Mouse (Mus musculus): Measurements from ENCODE around the gene Gpa33. TPM values are rescaled to one million over a fixed set of nuclear protein-coding genes. Genes with fewer than 3 reads are reported as not detected.

Gene Gpa33
- polyA plus RNA-seq, 1 experiment from 2014 or later = 0.40 TPM

- Histone ChIP-seq H3K27ac (ENCODE audit: low read length) (no peak overlapping the region), H3K36me3 (ENCODE audit: control insufficient read depth, insufficient read depth) (no peaks in the 10 kb centered on the region), H3K4me2 (ENCODE audit: low read depth, low read length) (no peak overlapping the region), H3K9me3 (replicated peaks; ENCODE audit: control insufficient read depth, low read length) (no peaks in the 10 kb centered on the region), H3K4me3 (ENCODE audit: low read depth, low read length) (no peak overlapping the region), H3K27me3 (ENCODE audit: control insufficient read depth, insufficient read depth, low read depth, low read length) (no peaks in the 10 kb centered on the region), H3K4me1 (ENCODE audit: control insufficient read depth, low read depth, low read length) (no peaks in the 10 kb centered on the region), H3K9ac (ENCODE audit: low read depth, low read length) (no peak overlapping the region)
- no peak for ATAC-seq (ENCODE audit: low read depth)
- WGBS (ENCODE audit: insufficient replicate concordance) = 56% methylated on average over 5 of the region's 5 CpGs
These were observed 55.3 kb downstream of the Gpa33 start for GRCm38 (mm10) chr1:166185357-166185756.

GRCm38 (mm10) chr1:166189821-166190220 is 59.8 kb downstream of the Gpa33 start:
- no peak for ATAC-seq (ENCODE audit: low read depth)
- 73% methylated on average over 4 of the region's 4 CpGs for WGBS (ENCODE audit: insufficient replicate concordance)
- no peaks in the 10 kb centered on the region for H3K4me1 ChIP-seq (ENCODE audit: control insufficient read depth, low read depth, low read length)

GRCm38 (mm10) chr1:166204171-166204570 is 74.1 kb downstream of the Gpa33 start:
- H3K4me3 ChIP-seq (ENCODE audit: low read depth, low read length) = no peak overlapping the region
- H3K9me3 ChIP-seq (replicated peaks; ENCODE audit: control insufficient read depth, low read length) = no peaks in the 10 kb centered on the region
- H3K9ac ChIP-seq (ENCODE audit: low read depth, low read length) = no peak overlapping the region
- no peaks in the 10 kb centered on the region for H3K4me1 ChIP-seq (ENCODE audit: control insufficient read depth, low read depth, low read length)
- 24% methylated on average over 5 of the region's 5 CpGs for WGBS (ENCODE audit: insufficient replicate concordance)
- no peak for ATAC-seq (ENCODE audit: low read depth)
- H3K27me3 ChIP-seq (ENCODE audit: control insufficient read depth, insufficient read depth, low read depth, low read length) = no peaks in the 10 kb centered on the region
- no peaks in the 10 kb centered on the region for H3K36me3 ChIP-seq (ENCODE audit: control insufficient read depth, insufficient read depth)
- H3K4me2 ChIP-seq (ENCODE audit: low read depth, low read length) = no peak overlapping the region
- no peak overlapping the region for H3K27ac ChIP-seq (ENCODE audit: low read length)

More at GRCm38 (mm10) chr1:166189821-166190220, 59.8 kb downstream of the Gpa33 start:
- Histone ChIP-seq H3K27ac (ENCODE audit: low read length) (no peak overlapping the region), H3K9me3 (replicated peaks; ENCODE audit: control insufficient read depth, low read length) (no peaks in the 10 kb centered on the region), H3K9ac (ENCODE audit: low read depth, low read length) (no peak overlapping the region), H3K36me3 (ENCODE audit: control insufficient read depth, insufficient read depth) (no peaks in the 10 kb centered on the region), H3K4me3 (ENCODE audit: low read depth, low read length) (no peak overlapping the region), H3K4me2 (ENCODE audit: low read depth, low read length) (no peak overlapping the region), H3K27me3 (ENCODE audit: control insufficient read depth, insufficient read depth, low read depth, low read length) (no peaks in the 10 kb centered on the region)

- ATAC-seq (ENCODE audit: low read depth) = no peak
- H3K4me1 ChIP-seq (ENCODE audit: control insufficient read depth, low read depth, low read length) = no peaks in the 10 kb centered on the region
- WGBS (ENCODE audit: insufficient replicate concordance) = 58% methylated on average over 3 of the region's 3 CpGs
- no peak overlapping the region for H3K4me2 ChIP-seq (ENCODE audit: low read depth, low read length)
- no peaks in the 10 kb centered on the region for H3K9me3 ChIP-seq (replicated peaks; ENCODE audit: control insufficient read depth, low read length)
- no peak overlapping the region for H3K27ac ChIP-seq (ENCODE audit: low read length)
- no peak overlapping the region for H3K9ac ChIP-seq (ENCODE audit: low read depth, low read length)
- H3K27me3 ChIP-seq (ENCODE audit: control insufficient read depth, insufficient read depth, low read depth, low read length) = no peaks in the 10 kb centered on the region
- H3K36me3 ChIP-seq (ENCODE audit: control insufficient read depth, insufficient read depth) = no peaks in the 10 kb centered on the region
- H3K4me3 ChIP-seq (ENCODE audit: low read depth, low read length) = no peak overlapping the region
These were observed 75.1 kb downstream of the Gpa33 start for GRCm38 (mm10) chr1:166205159-166205558.

GRCm38 (mm10) chr1:166209371-166209770 is 79.3 kb downstream of the Gpa33 start:
- Histone ChIP-seq H3K9ac (ENCODE audit: low read depth, low read length) (no peak overlapping the region), H3K27ac (ENCODE audit: low read length) (no peak overlapping the region), H3K4me1 (ENCODE audit: control insufficient read depth, low read depth, low read length) (no peaks in the 10 kb centered on the region), H3K36me3 (ENCODE audit: control insufficient read depth, insufficient read depth) (no peaks in the 10 kb centered on the region), H3K9me3 (replicated peaks; ENCODE audit: control insufficient read depth, low read length) (no peaks in the 10 kb centered on the region), H3K27me3 (ENCODE audit: control insufficient read depth, insufficient read depth, low read depth, low read length) (no peaks in the 10 kb centered on the region), H3K4me2 (ENCODE audit: low read depth, low read length) (no peak overlapping the region), H3K4me3 (ENCODE audit: low read depth, low read length) (no peak overlapping the region)
- WGBS (ENCODE audit: insufficient replicate concordance) = 62% methylated on average over 6 of the region's 6 CpGs
- no peak for ATAC-seq (ENCODE audit: low read depth)

GRCm38 (mm10) chr1:166214181-166214580 is 84.1 kb downstream of the Gpa33 start:
- H3K27ac ChIP-seq (ENCODE audit: low read length) = no peak overlapping the region
- H3K4me2 ChIP-seq (ENCODE audit: low read depth, low read length) = no peak overlapping the region
- no peaks in the 10 kb centered on the region for H3K27me3 ChIP-seq (ENCODE audit: control insufficient read depth, insufficient read depth, low read depth, low read length)
- H3K9me3 ChIP-seq (replicated peaks; ENCODE audit: control insufficient read depth, low read length) = no peaks in the 10 kb centered on the region
- WGBS (ENCODE audit: insufficient replicate concordance) = 62% methylated on average over 4 of the region's 4 CpGs
- H3K4me3 ChIP-seq (ENCODE audit: low read depth, low read length) = no peak overlapping the region
- H3K9ac ChIP-seq (ENCODE audit: low read depth, low read length) = no peak overlapping the region
- ATAC-seq (ENCODE audit: low read depth) = no peak
- no peaks in the 10 kb centered on the region for H3K36me3 ChIP-seq (ENCODE audit: control insufficient read depth, insufficient read depth)
- H3K4me1 ChIP-seq (ENCODE audit: control insufficient read depth, low read depth, low read length) = no peaks in the 10 kb centered on the region

Other genes with a start within 250 kb of the Gpa33 start
- gene Pou2f1, start 127.6 kb upstream of the Gpa33 start, polyA plus RNA-seq (2015; fragmentation: Nextera tagmentation; extraction: Ambion mirVana) = 4.2 and 4.9 TPM in 2 replicates
- gene Dusp27, start 2.3 kb upstream of the Gpa33 start, polyA plus RNA-seq (2015; fragmentation: Nextera tagmentation; extraction: Ambion mirVana) = 0.28 and 0.52 TPM in 2 replicates
- not detected in 2 replicates for gene Mael, start 108.5 kb downstream of the Gpa33 start, polyA plus RNA-seq (2015; fragmentation: Nextera tagmentation; extraction: Ambion mirVana)
- gene Ildr2, start 123.9 kb downstream of the Gpa33 start, polyA plus RNA-seq (2015; fragmentation: Nextera tagmentation; extraction: Ambion mirVana) = 0.04 and 0.05 TPM in 2 replicates
- gene Tada1, start 248.9 kb downstream of the Gpa33 start, polyA plus RNA-seq (2015; fragmentation: Nextera tagmentation; extraction: Ambion mirVana) = 16.7 and 17.9 TPM in 2 replicates

Measured in liver, embryonic 16.5 days (tissue).